Comparison of ENCODE assay signal across 9 mouse cellular contexts in genomic region chr11:59537218-59538130, GRCm38 (mm10). TPM values are rescaled to one million over a fixed set of nuclear protein-coding genes. Genes with fewer than 3 reads are reported as not detected.
DNase-seq lines count a peak whose midpoint lies in the region; ATAC-seq and TF ChIP-seq lines count a peak whose summit lies in the region.
"Had no signal": no experiment of that assay in that cellular context is flagged by ENCODE, and none has a peak within 500 bp of the region (broad histone marks: within the 10 kb centered on the region; RNA-seq: fewer than 3 reads in every experiment).

No protein-coding gene starts in this region.

- peak; percentile 59 for TF ChIP-seq CTCF in Patski (IDR thresholded peaks at IDR 0.05)

- DNase-seq in gastrocnemius, postnatal 10 days = peak; percentile 54
- DNase-seq in gastrocnemius, adult 18-20 months (ENCODE audit: low spot score) = no peak
- DNase-seq in 3134 (ENCODE audit: extremely low read depth, insufficient read length, low spot score) (peak; percentile 17), Patski (ENCODE audit: low read depth, low spot score) (no peak)
- peak; percentile 13 to 71 for DNase-seq in kidney, postnatal 36 days
- peak; percentile 36 for DNase-seq in splenic B cell, adult 2 months (ENCODE audit: low read depth, low spot score)
- DNase-seq in embryo, embryonic 9.5 days (ENCODE audit: extremely low spot score) = no peak

- H3K27me3 ChIP-seq in Patski = no peaks in the 10 kb centered on the region
- H3K27me3 ChIP-seq in splenic B cell, adult 2 months (ENCODE audit: control insufficient read depth, insufficient read depth, low read length, poor library complexity, severe bottlenecking) = no peaks in the 10 kb centered on the region
- H3K27me3 ChIP-seq: liver, embryonic 15.5 days had no signal

- POLR2A ChIA-PET in Patski (lab: Charles Lee) = interaction anchor here (0.6 kb wide), 1 partner anchor 31 kb away, joined by 3 read pairs; no protein-coding TSS in a partner anchor

- CTCF ChIA-PET in Patski (lab: Charles Lee) = interaction anchor here (1.1 to 2.4 kb wide), 3 partner anchors 9 to 30 kb away, joined by 3 to 14 read pairs (median 4); partner anchors contain the start of gene Zkscan17

- H3K36me3 ChIP-seq in splenic B cell, adult 2 months (ENCODE audit: control insufficient read depth, insufficient read depth, low read length, poor library complexity, severe bottlenecking) = no peaks in the 10 kb centered on the region
- H3K36me3 ChIP-seq: liver, embryonic 15.5 days had no signal

- in situ Hi-C loops in Patski (cut with MboI; ENCODE audit: low pct_unique_long_range_greater_than_20kb) = loop anchor here (5.0 kb wide), 1 partner anchor 75 kb away; no protein-coding TSS in a partner anchor

- ATAC-seq in Patski = no peak
- no peak for ATAC-seq in granulocyte monocyte progenitor cell, adult 5-6 weeks (replicated peaks; ENCODE audit: poor library complexity, severe bottlenecking)

RNA-seq across cellular contexts. Expression of gene Nlrp3, which starts 3.9 kb away (rescaled TPM):
- under 1 TPM; 0.28 to 0.45 TPM for total RNA-seq in gastrocnemius, postnatal 10 days (2021)
- total RNA-seq in gastrocnemius, adult 18-20 months (2021) = under 1 TPM in 1 of 2 experiments, not detected in 1; 0.12 TPM
- polyA plus RNA-seq in Patski (2021) = 0.03 TPM
- total RNA-seq in granulocyte monocyte progenitor cell, adult 5-6 weeks (2014; fragmentation: Nextera tagmentation) = 2.4 and 2.5 TPM in 2 replicates
- 5.3 and 16.5 TPM in 2 replicates for total RNA-seq in granulocyte monocyte progenitor cell, adult 5-6 weeks (2017)

RNA-seq across cellular contexts. Expression of gene Zkscan17, which starts 10.9 kb away (rescaled TPM):
- total RNA-seq in gastrocnemius, postnatal 10 days (2021) = 10 to 100 TPM; 14.5 to 14.9 TPM
- total RNA-seq in gastrocnemius, adult 18-20 months (2021) = 10 to 100 TPM; 14.3 to 15.6 TPM
- polyA plus RNA-seq in Patski (2021) = 32.4 TPM
- 20.8 and 24.8 TPM in 2 replicates for total RNA-seq in granulocyte monocyte progenitor cell, adult 5-6 weeks (2014; fragmentation: Nextera tagmentation)
- total RNA-seq in granulocyte monocyte progenitor cell, adult 5-6 weeks (2017) = 9.0 and 11.1 TPM in 2 replicates

RNA-seq across cellular contexts. Expression of gene Olfr222, which starts 38.6 kb away (rescaled TPM):
- not detected for total RNA-seq in gastrocnemius, postnatal 10 days (2021)
- not detected for total RNA-seq in gastrocnemius, adult 18-20 months (2021)
- not detected for polyA plus RNA-seq in Patski (2021)
- total RNA-seq in granulocyte monocyte progenitor cell, adult 5-6 weeks (2014; fragmentation: Nextera tagmentation) = not detected in 2 replicates
- total RNA-seq in granulocyte monocyte progenitor cell, adult 5-6 weeks (2017) = not detected in 2 replicates
- polyA plus RNA-seq: liver, embryonic 15.5 days had no signal

RNA-seq across cellular contexts. Expression of gene Olfr223, which starts 55.6 kb away (rescaled TPM):
- total RNA-seq in gastrocnemius, postnatal 10 days (2021) = not detected
- not detected for total RNA-seq in gastrocnemius, adult 18-20 months (2021)
- not detected for polyA plus RNA-seq in Patski (2021)
- not detected in 2 replicates for total RNA-seq in granulocyte monocyte progenitor cell, adult 5-6 weeks (2014; fragmentation: Nextera tagmentation)
- not detected in 2 replicates for total RNA-seq in granulocyte monocyte progenitor cell, adult 5-6 weeks (2017)
- polyA plus RNA-seq: liver, embryonic 15.5 days had no signal

Comparison
In these comparisons a context has a peak if more than half of its experiments do, and no peak if none do; other contexts are left out.
1. DNase-seq: peak in gastrocnemius, postnatal 10 days (single experiment), 3134 (single experiment), kidney, postnatal 36 days (2 of 2) and splenic B cell, adult 2 months (single experiment); none in gastrocnemius, adult 18-20 months (single experiment), Patski (single experiment) and embryo, embryonic 9.5 days (single experiment).